Mouse (Mus musculus) cortical plate, adult 2 months (tissue): Measurements from ENCODE around the gene Foxg1. TPM values are rescaled to one million over a fixed set of nuclear protein-coding genes. Genes with fewer than 3 reads are reported as not detected.

ENCODE experiments used
- H3K27ac ChIP-seq: fragments of 200-500 bp; 2 replicates; pipeline ENCODE4 v1.5.1; 2012; ENCODE audit warnings: low read length, control low read depth, inconsistent platforms; ENCODE audit not compliant: insufficient read depth
- H3K4me1 ChIP-seq: fragments of 200-500 bp; 2 replicates; pipeline ENCODE4 v1.6.1; 2011; ENCODE audit warnings: low read length; ENCODE audit not compliant: control insufficient read depth, insufficient read depth
- H3K4me3 ChIP-seq: fragments of 200-500 bp; 2 replicates; pipeline ENCODE4 v1.5.1; 2011; ENCODE audit warnings: mild to moderate bottlenecking, low read length, control low read depth; ENCODE audit not compliant: insufficient read depth
- CTCF ChIP-seq: fragments of 200-500 bp; IDR thresholded peaks from 2 replicates; pipeline ENCODE4 v1.5.1; 2011; ENCODE audit warnings: mild to moderate bottlenecking, control low read depth, low read length; ENCODE audit not compliant: insufficient read depth; ENCODE audit errors: extremely low read depth
- POLR2A ChIP-seq: fragments of 200-500 bp; IDR thresholded peaks from 2 replicates; pipeline ENCODE4 v1.6.1; 2011; ENCODE audit warnings: mild to moderate bottlenecking, low read length, control low read depth; ENCODE audit not compliant: insufficient read depth; ENCODE audit errors: extremely low read depth
- polyA plus RNA-seq: library from polyadenylated mRNA; depleted of rRNA; stranded (reverse); fragments of >200 nt; gene quantifications from 2 replicates; pipeline ENCODE4 v1.2.3, GENCODE M21; 2012; rRNA removed

The Foxg1 gene
- polyA plus RNA-seq, 1 experiment: 61.2 TPM

DNA sequence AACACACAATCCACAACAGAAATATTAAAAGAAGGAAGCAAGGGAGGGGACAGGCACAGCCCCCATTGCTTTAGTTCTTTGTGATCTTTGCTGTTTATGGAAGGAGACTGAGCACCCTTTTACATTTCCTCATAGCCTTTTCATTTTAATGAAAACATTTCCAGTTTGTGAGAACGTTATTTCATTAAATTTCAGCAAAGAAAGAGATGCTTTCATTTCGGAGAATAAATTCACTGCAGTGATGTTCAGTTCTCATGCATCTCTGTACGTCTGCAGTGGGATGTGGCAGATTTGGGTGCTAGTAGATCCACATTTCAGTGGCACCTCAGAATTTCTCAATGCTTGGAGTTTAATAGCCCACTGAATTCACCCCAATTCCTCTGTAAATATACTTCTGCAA is 16.2 kb downstream of the Foxg1 start:
- H3K4me3 ChIP-seq: no peak overlapping the region
- H3K27ac ChIP-seq: peak overlapping the region; percentile 53
- no peak for TF ChIP-seq POLR2A
- TF ChIP-seq CTCF: no peak

DNA sequence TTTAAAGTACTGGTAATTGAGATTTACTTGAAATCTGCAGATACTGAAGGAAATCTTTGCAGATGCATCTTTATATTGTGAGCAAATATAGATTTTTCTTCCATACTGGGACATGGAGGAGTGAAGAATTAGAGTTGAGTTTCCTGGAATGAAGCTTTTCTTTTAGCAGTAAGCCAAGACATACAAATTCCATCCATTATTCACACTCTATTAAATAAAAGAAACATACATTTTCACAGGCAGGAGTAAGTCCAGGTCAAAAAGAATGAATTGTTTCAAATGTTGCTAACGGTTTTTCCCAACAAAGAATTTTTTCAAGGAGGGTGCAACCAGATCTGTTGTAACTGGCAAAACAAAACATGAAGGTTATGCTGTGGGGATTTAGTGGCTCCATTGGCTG is 17.2 kb downstream of the Foxg1 start:
- TF ChIP-seq POLR2A (no peak), CTCF (no peak)
- H3K4me3 ChIP-seq: no peak overlapping the region
- H3K27ac ChIP-seq: peak overlapping the region; percentile 99
- peaks cover 5% of the 10 kb centered on the region; the same call in 1 of the 2 replicates for H3K4me1 ChIP-seq

More for the DNA sequence above, 16.2 kb downstream of the Foxg1 start:
- H3K4me1 ChIP-seq: peaks cover 5% of the 10 kb centered on the region; the same call in 1 of the 2 replicates

DNA sequence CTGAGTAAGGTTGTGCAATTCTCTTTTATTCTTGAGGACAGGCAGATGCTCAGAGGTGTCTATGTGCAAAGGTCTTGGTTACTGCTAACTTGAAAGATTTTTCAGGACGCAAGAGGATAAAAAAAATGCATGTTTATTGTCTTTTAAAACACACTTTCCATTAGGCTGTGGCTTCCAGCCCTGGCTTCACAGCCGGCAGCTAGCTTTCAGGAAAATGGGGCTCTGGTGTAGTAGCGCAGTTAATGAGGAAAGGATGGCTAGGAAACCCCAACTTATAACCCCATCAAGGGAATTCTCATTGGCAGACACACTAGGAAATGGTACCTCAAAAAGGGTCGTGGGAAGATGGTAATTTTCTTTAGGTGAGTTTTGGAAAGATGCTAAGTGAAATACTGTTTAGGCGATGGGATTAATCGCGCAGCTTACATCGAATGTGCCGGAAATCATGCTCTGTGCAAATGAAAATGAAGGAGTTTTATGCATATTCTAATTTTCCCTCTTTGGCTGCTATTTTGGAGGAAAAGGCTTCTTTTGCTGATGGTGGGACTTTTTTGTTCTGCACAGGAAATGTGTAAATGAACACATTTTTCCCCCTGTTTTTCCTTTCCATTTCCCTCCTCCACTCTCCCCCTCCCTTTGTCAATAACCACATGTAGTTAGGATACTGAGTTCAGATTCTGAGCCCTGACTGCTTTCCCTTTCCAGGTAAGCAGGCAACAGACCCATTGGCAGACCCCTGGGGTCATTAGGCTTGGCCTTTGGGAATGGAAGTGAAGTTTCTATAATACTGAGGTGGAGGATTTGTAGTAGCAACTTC is 17.8 kb downstream of the Foxg1 start:
- TF ChIP-seq POLR2A (no peak), CTCF (no peak)
- Histone ChIP-seq H3K4me1 (peaks cover 4% of the 10 kb centered on the region; the same call in 1 of the 2 replicates), H3K4me3 (peak overlapping the region; percentile 16; the same call in 1 of the 2 replicates), H3K27ac (peak overlapping the region; percentile 99)

DNA sequence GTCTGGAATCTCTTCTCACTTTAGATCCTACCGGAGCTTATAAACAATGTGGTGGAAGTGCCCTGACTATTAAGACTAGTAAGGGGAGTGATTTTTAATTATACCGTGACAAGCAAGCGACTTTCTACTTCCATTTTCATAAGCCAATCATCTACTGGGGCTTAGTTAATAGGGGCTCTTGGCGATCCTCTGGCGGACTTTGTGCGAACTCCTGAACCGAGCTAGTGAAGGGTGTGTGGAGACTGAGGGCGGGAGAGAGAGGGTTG is 18.3 kb downstream of the Foxg1 start:
- H3K4me1 ChIP-seq: peaks cover 4% of the 10 kb centered on the region; the same call in 1 of the 2 replicates
- H3K27ac ChIP-seq: peak overlapping the region; percentile 99
- H3K4me3 ChIP-seq: peak overlapping the region; percentile 16
- TF ChIP-seq CTCF: no peak
- peak; percentile 71; the same call in 1 of the 2 replicates for TF ChIP-seq POLR2A

DNA sequence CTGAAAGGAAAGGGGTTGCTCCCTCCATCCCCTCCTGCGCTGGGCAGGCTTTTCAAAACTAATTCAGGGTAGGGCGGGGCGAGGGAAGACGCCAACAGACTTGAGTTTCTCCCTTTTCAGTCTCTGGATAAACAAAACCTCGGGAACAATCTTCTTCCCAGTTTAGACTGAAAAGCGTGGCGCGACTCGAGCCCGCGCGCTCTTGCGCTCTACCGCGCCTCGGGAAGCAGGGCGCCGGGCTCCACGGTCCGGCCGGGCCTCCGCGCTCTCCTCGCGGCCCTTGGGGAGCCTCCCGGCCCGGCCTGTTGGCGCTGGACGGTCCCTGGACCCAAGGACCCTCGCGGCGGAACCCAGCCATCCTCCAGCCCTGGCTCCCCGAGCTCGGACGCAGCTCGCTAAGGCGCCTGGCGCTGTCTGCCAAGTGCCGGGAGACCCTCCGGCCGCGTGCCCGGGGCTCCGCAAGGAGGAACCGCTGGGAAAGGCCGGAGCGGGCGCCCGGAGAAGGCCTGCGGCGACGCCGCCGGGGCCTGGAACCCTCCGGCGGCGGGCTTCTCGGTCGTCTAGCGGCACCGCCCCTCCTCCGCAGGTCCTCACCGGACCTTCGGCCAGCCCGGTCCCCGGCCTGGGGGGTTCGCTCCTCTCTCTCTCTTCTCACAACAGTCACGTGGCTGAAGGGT is 18.8 kb downstream of the Foxg1 start:
- TF ChIP-seq POLR2A (no peak; the same call in 1 of the 2 replicates), CTCF (no peak)
- Histone ChIP-seq H3K4me1 (peaks cover 4% of the 10 kb centered on the region; the same call in 1 of the 2 replicates), H3K4me3 (peak overlapping the region; percentile 16), H3K27ac (peak overlapping the region; percentile 99)

- TF ChIP-seq CTCF: no peak
- no peak for TF ChIP-seq POLR2A
- Histone ChIP-seq H3K4me1 (peaks cover 4% of the 10 kb centered on the region; the same call in 1 of the 2 replicates), H3K4me3 (peak overlapping the region; percentile 16), H3K27ac (peak overlapping the region; percentile 99)
These were observed 19.3 kb downstream of the Foxg1 start for GRCm38 (mm10) chr12:49401796-49402130.

GRCm38 (mm10) chr12:49409833-49410232 is 27.4 kb downstream of the Foxg1 start:
- TF ChIP-seq POLR2A: no peak
- no peak for TF ChIP-seq CTCF
- Histone ChIP-seq H3K4me1 (no peaks in the 10 kb centered on the region), H3K4me3 (no peak overlapping the region), H3K27ac (no peak overlapping the region)

- no peak for TF ChIP-seq CTCF
- no peak for TF ChIP-seq POLR2A
- H3K4me3 ChIP-seq: no peak overlapping the region
- H3K4me1 ChIP-seq: no peaks in the 10 kb centered on the region
- no peak overlapping the region for H3K27ac ChIP-seq
These were observed 35.5 kb downstream of the Foxg1 start for GRCm38 (mm10) chr12:49417963-49418362.

Other genes with a start within 250 kb of the Foxg1 start
- 2.1 and 2.3 TPM in 2 replicates for gene Gm43517, start 2.5 kb downstream of the Foxg1 start, polyA plus RNA-seq